In genomic region chr12:111021138-111021537, GRCm38 (mm10) we compare ENCODE assay signal across 16 mouse cellular contexts.
"Had no signal": no experiment of that assay in that cellular context is flagged by ENCODE, and none has a peak within 500 bp of the region (broad histone marks: within the 10 kb centered on the region; RNA-seq: fewer than 3 reads in every experiment).

No protein-coding gene starts in this region.

- H3K27me3 ChIP-seq: kidney, embryonic 15.5 days; midbrain, embryonic 13.5 days; neural tube, embryonic 12.5 days had no signal

- H3K4me3 ChIP-seq: kidney, embryonic 15.5 days; midbrain, embryonic 13.5 days; neural tube, embryonic 12.5 days had no signal

- H3K27ac ChIP-seq: kidney, embryonic 15.5 days; liver, embryonic 14.5 days; midbrain, embryonic 13.5 days; neural tube, embryonic 12.5 days had no signal

- H3K9me3 ChIP-seq: kidney, embryonic 15.5 days; midbrain, embryonic 13.5 days; neural tube, embryonic 12.5 days had no signal

- H3K36me3 ChIP-seq: kidney, embryonic 15.5 days; midbrain, embryonic 13.5 days; neural tube, embryonic 12.5 days had no signal

- H3K4me1 ChIP-seq: kidney, embryonic 15.5 days; midbrain, embryonic 13.5 days; neural tube, embryonic 12.5 days had no signal

- ATAC-seq: intestine, embryonic 16.5 days; lung, postnatal 0 days; midbrain, embryonic 13.5 days had no signal

- DNase-seq: kidney, adult 2 months; kidney, postnatal 14 days; liver; lung, adult 2 months; lung, postnatal 36 days; retina, postnatal 1 day; right cerebral cortex, postnatal 4 days; spleen, adult 18-20 months; thymus, adult 2 months; thymus, postnatal 25 days had no signal

- H3K9ac ChIP-seq: kidney, embryonic 15.5 days; liver, embryonic 14.5 days; midbrain, embryonic 13.5 days; neural tube, embryonic 12.5 days had no signal

- H3K4me2 ChIP-seq: kidney, embryonic 15.5 days; midbrain, embryonic 13.5 days; neural tube, embryonic 12.5 days had no signal
